Mouse (Mus musculus) CD4-positive, CD25-positive, alpha-beta regulatory T cell (primary cell): ENCODE results near the gene Fibp. TPM values are rescaled to one million over a fixed set of nuclear protein-coding genes. Genes with fewer than 3 reads are reported as not detected.

Source experiments
- polyA plus RNA-seq: library from polyadenylated mRNA; unstranded; fragments of 100-300 nt; shearing (Covaris generic); gene quantifications from one replicate; pipeline ENCODE4 v1.2.1, GENCODE M21; 2017

Gene Fibp
- polyA plus RNA-seq, result 166 TPM

GRCm38 (mm10) chr19:5460465-5460911 is at the start of gene Fibp:
TSS of gene Fibp (plus strand) at chr19:5460615.

GRCm38 (mm10) chr19:5424782-5425741 is 35.4 kb upstream of the Fibp start, which contains the start of the genes Drap1 and AI837181:
TSS of gene Drap1 (minus strand) at chr19:5424979.
TSS of gene AI837181 (plus strand) at chr19:5425144.

GRCm38 (mm10) chr19:5447515-5448353 is 12.7 kb upstream of the Fibp start, which contains the start of gene Fosl1:
TSS of gene Fosl1 (plus strand) at chr19:5447547.

GRCm38 (mm10) chr19:5457746-5458442 is 2.5 kb upstream of the Fibp start, which contains the start of gene Ccdc85b:
TSS of gene Ccdc85b (minus strand) at chr19:5457894.

GRCm38 (mm10) chr19:5468374-5468773 is 8.0 kb downstream of the Fibp start, which contains the start of gene Ctsw:
TSS of gene Ctsw (minus strand) at chr19:5468507.

GRCm38 (mm10) chr19:5473720-5474119 is 13.3 kb downstream of the Fibp start, which contains the start of gene Efemp2:
TSS of gene Efemp2 (plus strand) at chr19:5473954.

GRCm38 (mm10) chr19:5487768-5488550 is 27.5 kb downstream of the Fibp start, which contains the start of gene Mus81:
TSS of gene Mus81 (minus strand) at chr19:5488402.

GRCm38 (mm10) chr19:5490313-5490897 is 30.0 kb downstream of the Fibp start, which contains the start of gene Cfl1:
TSS of gene Cfl1 (plus strand) at chr19:5490455.

GRCm38 (mm10) chr19:5503687-5504086 is 43.3 kb downstream of the Fibp start, which contains the start of gene 1700020D05Rik:
TSS of gene 1700020D05Rik (minus strand) at chr19:5503787.

GRCm38 (mm10) chr19:5510031-5511026 is 49.9 kb downstream of the Fibp start, which contains the start of gene Snx32:
TSS of gene Snx32 (minus strand) at chr19:5510538.

Other genes with a start within 250 kb of the Fibp start
- 134 TPM for gene Pacs1, start 187.5 kb upstream of the Fibp start, polyA plus RNA-seq
- gene Sf3b2, start 165.2 kb upstream of the Fibp start, polyA plus RNA-seq, result 354 TPM
- 0.20 TPM for gene Gal3st3, start 162.3 kb upstream of the Fibp start, polyA plus RNA-seq
- gene Catsper1, start 124.9 kb upstream of the Fibp start, polyA plus RNA-seq, result not detected
- 0.91 TPM for gene Cst6, start 111.0 kb upstream of the Fibp start, polyA plus RNA-seq
- 63.2 TPM for gene Eif1ad, start 93.9 kb upstream of the Fibp start, polyA plus RNA-seq
- gene Banf1, start 93.4 kb upstream of the Fibp start, polyA plus RNA-seq, result 304 TPM
- 213 TPM for gene Sart1, start 71.9 kb upstream of the Fibp start, polyA plus RNA-seq
- gene Tsga10ip, start 58.1 kb upstream of the Fibp start, polyA plus RNA-seq, result 0.85 TPM
- 225 TPM for gene Drap1, start 35.6 kb upstream of the Fibp start, polyA plus RNA-seq
- 42.6 TPM for gene AI837181, start 35.5 kb upstream of the Fibp start, polyA plus RNA-seq
- gene Fosl1, start 13.1 kb upstream of the Fibp start, polyA plus RNA-seq, result not detected
- gene Ccdc85b, start 2.7 kb upstream of the Fibp start, polyA plus RNA-seq, result 12.2 TPM
- gene Ctsw, start 7.9 kb downstream of the Fibp start, polyA plus RNA-seq, result 225 TPM
- 1.9 TPM for gene Efemp2, start 13.3 kb downstream of the Fibp start, polyA plus RNA-seq
- 81.5 TPM for gene Mus81, start 27.8 kb downstream of the Fibp start, polyA plus RNA-seq
- 3,756 TPM for gene Cfl1, start 29.8 kb downstream of the Fibp start, polyA plus RNA-seq
- not detected for gene 1700020D05Rik, start 43.2 kb downstream of the Fibp start, polyA plus RNA-seq
- 17.4 TPM for gene Snx32, start 49.9 kb downstream of the Fibp start, polyA plus RNA-seq
- not detected for gene Ovol1, start 100.0 kb downstream of the Fibp start, polyA plus RNA-seq
- 18.3 TPM for gene Ap5b1, start 107.4 kb downstream of the Fibp start, polyA plus RNA-seq
- gene Rnaseh2c, start 141.3 kb downstream of the Fibp start, polyA plus RNA-seq, result 127 TPM
- 56.1 TPM for gene Kat5, start 149.6 kb downstream of the Fibp start, polyA plus RNA-seq
- 180 TPM for gene Rela, start 176.9 kb downstream of the Fibp start, polyA plus RNA-seq
- gene Sipa1, start 203.1 kb downstream of the Fibp start, polyA plus RNA-seq, result 265 TPM
- 69.2 TPM for gene Map3k11, start 228.1 kb downstream of the Fibp start, polyA plus RNA-seq
- 55.9 TPM for gene Pcnx3, start 228.3 kb downstream of the Fibp start, polyA plus RNA-seq
- gene Kcnk7, start 243.8 kb downstream of the Fibp start, polyA plus RNA-seq, result 1.5 TPM